Mouse (Mus musculus): ENCODE measurements around the gene Gm49388. TPM values are rescaled to one million over a fixed set of nuclear protein-coding genes. Genes with fewer than 3 reads are reported as not detected.
"Not testable (repeated sequence)": the region's sequence is repeated elsewhere in the genome, so short reads cannot be mapped to it uniquely, and the experiment has no call there.

The Gm49388 gene
- total RNA-seq, 2 experiments from 2014 or later = 5.5 to 5.6 TPM

- DNase-seq (ENCODE audit: low spot score in 2 of 2) = no peak
These were observed 52.1 kb downstream of the Gm49388 start for GRCm38 (mm10) chr7:127837473-127837872.

- not testable (repeated sequence) for DNase-seq (ENCODE audit: low spot score in 2 of 2)
These were observed 52.5 kb downstream of the Gm49388 start for GRCm38 (mm10) chr7:127837878-127838277.

GRCm38 (mm10) chr7:127840031-127840430 is 54.6 kb downstream of the Gm49388 start:
- not testable (repeated sequence) for DNase-seq (ENCODE audit: low spot score in 2 of 2)

- peak; percentile 69 to 79 for DNase-seq (ENCODE audit: low spot score in 2 of 2)
These were observed 55.5 kb downstream of the Gm49388 start for GRCm38 (mm10) chr7:127840886-127841285.

- peak; percentile 96 to 97 for DNase-seq (ENCODE audit: low spot score in 2 of 2)
These were observed 56.1 kb downstream of the Gm49388 start for GRCm38 (mm10) chr7:127841340-127842000.

GRCm38 (mm10) chr7:127842001-127842718 is 56.8 kb downstream of the Gm49388 start:
- DNase-seq (ENCODE audit: low spot score in 2 of 2) = peak; percentile 76 to 85

- no peak for DNase-seq (ENCODE audit: low spot score in 2 of 2)
These were observed 64.8 kb downstream of the Gm49388 start for GRCm38 (mm10) chr7:127849973-127850875.

GRCm38 (mm10) chr7:127850906-127851305 is 65.5 kb downstream of the Gm49388 start:
- no peak for DNase-seq (ENCODE audit: low spot score in 2 of 2)

Other genes with a start within 250 kb of the Gm49388 start
- gene Tmem265, start 224.2 kb upstream of the Gm49388 start, total RNA-seq (2021) = 1 to 10 TPM in 1 of 2 experiments, not detected in 1; 1.0 TPM
- gene Phkg2, start 212.3 kb upstream of the Gm49388 start, total RNA-seq (2021) = 10 to 100 TPM; 70.6 to 81.2 TPM
- 1 to 10 TPM; 7.5 to 8.9 TPM for gene Ccdc189, start 197.0 kb upstream of the Gm49388 start, total RNA-seq (2021)
- 10 to 100 TPM; 63.6 to 73.4 TPM for gene Rnf40, start 196.8 kb upstream of the Gm49388 start, total RNA-seq (2021)
- 10 to 100 TPM; 23.1 to 24.0 TPM for gene Zfp629, start 169.8 kb upstream of the Gm49388 start, total RNA-seq (2021)
- 10 to 100 TPM; 44.6 to 46.4 TPM for gene Bcl7c, start 76.7 kb upstream of the Gm49388 start, total RNA-seq (2021)
- 1 to 10 TPM; 2.7 to 4.4 TPM for gene Ctf1, start 72.9 kb upstream of the Gm49388 start, total RNA-seq (2021)
- gene Ctf2, start 53.4 kb upstream of the Gm49388 start, total RNA-seq (2021) = not detected
- 10 to 100 TPM; 68.8 to 74.6 TPM for gene Fbxl19, start 41.1 kb upstream of the Gm49388 start, total RNA-seq (2021)
- gene Orai3, start 15.8 kb upstream of the Gm49388 start, total RNA-seq (2021) = 10 to 100 TPM; 16.8 to 20.5 TPM
- gene Setd1a, start 8.9 kb upstream of the Gm49388 start, total RNA-seq (2021) = 10 to 100 TPM; 41.1 to 44.7 TPM
- 1 to 10 TPM; 4.7 to 5.3 TPM for gene Hsd3b7, start 15.0 kb downstream of the Gm49388 start, total RNA-seq (2021)
- gene Stx4a, start 38.7 kb downstream of the Gm49388 start, total RNA-seq (2021) = 10 to 100 TPM; 85.0 to 86.3 TPM
- gene Stx1b, start 38.9 kb downstream of the Gm49388 start, total RNA-seq (2021) = 100 to 1,000 TPM; 420 to 434 TPM
- gene Zfp646, start 90.6 kb downstream of the Gm49388 start, total RNA-seq (2021) = 10 to 100 TPM; 31.0 TPM
- 10 to 100 TPM; 19.5 to 20.5 TPM for gene Zfp668, start 91.2 kb downstream of the Gm49388 start, total RNA-seq (2021)
- 1 to 10 TPM; 2.2 to 2.7 TPM for gene Prss53, start 105.4 kb downstream of the Gm49388 start, total RNA-seq (2021)
- not detected for gene Gm21974, start 109.8 kb downstream of the Gm49388 start, total RNA-seq (2021)
- 10 to 100 TPM; 21.3 to 24.0 TPM for gene Vkorc1, start 110.0 kb downstream of the Gm49388 start, total RNA-seq (2021)
- 10 to 100 TPM; 34.3 to 39.3 TPM for gene Bckdk, start 118.5 kb downstream of the Gm49388 start, total RNA-seq (2021)
- gene Kat8, start 126.9 kb downstream of the Gm49388 start, total RNA-seq (2021) = 10 to 100 TPM; 29.7 to 33.3 TPM
- gene Prss8, start 144.5 kb downstream of the Gm49388 start, total RNA-seq (2021) = under 1 TPM; 0.40 to 0.42 TPM
- 1 to 10 TPM; 7.9 to 8.2 TPM for gene Prss36, start 161.1 kb downstream of the Gm49388 start, total RNA-seq (2021)
- gene Fus, start 181.8 kb downstream of the Gm49388 start, total RNA-seq (2021) = 100 to 1,000 TPM; 268 to 293 TPM
- 1 to 10 TPM; 2.9 to 4.5 TPM for gene Pycard, start 208.3 kb downstream of the Gm49388 start, total RNA-seq (2021)
- under 1 TPM; 0.66 to 0.72 TPM for gene Trim72, start 218.3 kb downstream of the Gm49388 start, total RNA-seq (2021)